Mouse (Mus musculus) cerebellum, adult 2 months (tissue): ENCODE measurements around the gene Wdr54.

ENCODE experiments used
- CTCF ChIP-seq: fragments of 200-500 bp; IDR thresholded peaks from 2 replicates; pipeline ENCODE4 v1.5.1; 2011; ENCODE audit warnings: low read depth, mild to moderate bottlenecking, control low read depth, low read length, moderate library complexity, borderline replicate concordance; ENCODE audit not compliant: insufficient read depth
- POLR2A ChIP-seq: fragments of 200-500 bp; IDR thresholded peaks from 2 replicates; pipeline ENCODE4 v1.6.1; 2011; ENCODE audit warnings: low read length, control low read depth, borderline replicate concordance; ENCODE audit not compliant: insufficient read depth

DNA sequence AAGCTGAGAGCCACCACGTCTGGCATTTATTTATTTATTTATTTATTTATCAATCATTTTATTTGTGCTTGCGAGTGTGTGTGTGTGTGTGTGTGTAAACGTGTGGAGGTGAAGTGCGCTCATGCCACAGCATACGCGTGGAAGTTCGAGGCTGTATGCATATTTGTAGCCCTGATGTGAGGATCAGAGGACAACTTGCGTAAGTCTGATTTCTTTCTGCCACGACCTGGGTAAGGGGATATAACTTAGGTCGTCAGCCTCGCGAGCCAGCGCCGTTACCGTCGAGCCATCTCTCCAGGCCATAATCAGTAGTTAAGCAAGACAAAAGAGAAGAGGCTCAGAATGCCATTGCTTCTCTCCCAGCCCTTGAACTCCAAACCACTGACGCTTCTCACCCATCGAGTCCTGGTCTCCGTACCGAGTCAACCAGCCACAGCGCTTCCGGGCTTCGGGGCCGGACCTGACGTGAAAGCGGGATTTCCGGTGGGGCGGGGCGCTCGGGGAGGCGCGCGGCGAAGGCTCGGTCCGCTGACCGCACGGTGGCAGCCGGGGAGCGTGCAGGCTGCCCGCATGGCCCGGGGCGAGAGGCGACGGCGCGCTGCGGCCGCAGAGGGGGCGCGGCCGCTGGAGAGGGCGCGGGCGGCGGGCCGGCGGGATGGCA is 41.1 kb downstream of the Wdr54 start, which contains the start of gene Mogs:
- peak; percentile 94 for TF ChIP-seq POLR2A
- peak; percentile 27; the same call in 1 of the 2 replicates for TF ChIP-seq CTCF
